Mouse (Mus musculus) myocyte (in vitro differentiated cells): Measurements from ENCODE around the gene Gm47841.

Experiments
- MAX ChIP-seq: IDR thresholded peaks from one replicate; pipeline ENCODE4 v1.6.1; 2011; ENCODE audit warnings: low read depth, mild to moderate bottlenecking, control low read depth
- MYOD1 ChIP-seq, 3 experiments: IDR thresholded peaks; one replicate each; pipeline ENCODE4 v1.6.1; 2011; ENCODE audit warnings: control low read depth in 2 of 3, low read depth in 2 of 3, mild to moderate bottlenecking in 2 of 3, moderate library complexity in 1 of 3; ENCODE audit not compliant: insufficient read length in 2 of 3, control insufficient read depth in 1 of 3
- MYOG ChIP-seq, 3 experiments: IDR thresholded peaks; one replicate each; pipeline ENCODE4 v1.6.1; 2011; ENCODE audit warnings: control low read depth in 2 of 3, low read depth in 2 of 3, mild to moderate bottlenecking in 2 of 3; ENCODE audit not compliant: insufficient read length in 2 of 3, control insufficient read depth in 1 of 3, insufficient read depth in 1 of 3
- POLR2A ChIP-seq: IDR thresholded peaks from one replicate; pipeline ENCODE4 v1.6.1; 2011; ENCODE audit warnings: low read depth, mild to moderate bottlenecking, control low read depth, moderate library complexity; ENCODE audit not compliant: insufficient read length
- POLR2AphosphoS2 ChIP-seq: IDR thresholded peaks from one replicate; pipeline ENCODE4 v1.6.1; 2011; ENCODE audit warnings: low read depth, control low read depth; ENCODE audit not compliant: insufficient read length
- REST ChIP-seq: IDR thresholded peaks from one replicate; pipeline ENCODE4 v1.6.1; 2011; ENCODE audit warnings: mild to moderate bottlenecking, control low read depth, moderate library complexity; ENCODE audit not compliant: insufficient read depth, insufficient read length
- TCF12 ChIP-seq: IDR thresholded peaks from one replicate; pipeline ENCODE4 v1.6.1; 2011; ENCODE audit warnings: mild to moderate bottlenecking, control low read depth; ENCODE audit not compliant: poor library complexity, insufficient read depth, severe bottlenecking
- TCF3 ChIP-seq: IDR thresholded peaks from one replicate; pipeline ENCODE4 v1.6.1; 2011; ENCODE audit warnings: low read depth, control low read depth; ENCODE audit not compliant: insufficient read length
- USF1 ChIP-seq: IDR thresholded peaks from one replicate; pipeline ENCODE4 v1.6.1; 2011; ENCODE audit warnings: low read depth, mild to moderate bottlenecking, control low read depth, moderate library complexity

GRCm38 (mm10) chr15:101041966-101042365 lies 5.2 kb downstream of the Gm47841 start:
- TF ChIP-seq USF1 (no peak), TCF3 (no peak), REST (no peak), POLR2A (no peak), TCF12 (no peak), MYOG (IDR thresholded peaks at IDR 0.05; ENCODE audit: control insufficient read depth in 1 of 3, insufficient read depth in 1 of 3, insufficient read length in 2 of 3, low read depth in 2 of 3) (no peak), MAX (no peak), MYOD1 (IDR thresholded peaks at IDR 0.05; ENCODE audit: control insufficient read depth in 1 of 3, insufficient read length in 2 of 3, low read depth in 2 of 3) (no peak), POLR2AphosphoS2 (no peak)
